Mouse (Mus musculus) retina, postnatal 7 days (tissue): ENCODE results near the gene Olfr846.

Experiments used
- DNase-seq: peaks from one replicate; pipeline ENCODE4 v3.0.0-alpha.2; 2012; ENCODE audit warnings: low read depth, low spot score

Olfr846 gene

DNA sequence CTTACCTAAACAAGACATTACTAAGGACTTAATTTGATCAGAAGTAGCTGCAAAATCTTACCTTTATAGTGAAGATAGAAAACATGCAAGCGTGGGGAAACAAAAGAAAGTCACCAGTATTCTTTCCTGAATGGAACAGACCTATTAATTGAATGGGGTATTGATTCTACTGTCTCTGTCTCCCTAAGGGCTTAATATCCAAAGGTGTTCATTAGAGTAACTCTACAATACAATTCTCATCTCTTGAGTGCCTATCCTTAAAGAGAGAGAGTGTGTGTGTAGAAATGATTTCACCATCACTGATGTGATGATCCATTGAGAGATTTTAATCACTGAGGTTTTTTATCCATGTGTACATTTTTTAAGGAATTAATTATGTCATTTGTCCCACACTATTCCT is at the start of gene Olfr846:
Gene Olfr846, minus strand, starts transcription at position 101 of the 400 bp plus-strand sequence.
- no peak for DNase-seq

DNA sequence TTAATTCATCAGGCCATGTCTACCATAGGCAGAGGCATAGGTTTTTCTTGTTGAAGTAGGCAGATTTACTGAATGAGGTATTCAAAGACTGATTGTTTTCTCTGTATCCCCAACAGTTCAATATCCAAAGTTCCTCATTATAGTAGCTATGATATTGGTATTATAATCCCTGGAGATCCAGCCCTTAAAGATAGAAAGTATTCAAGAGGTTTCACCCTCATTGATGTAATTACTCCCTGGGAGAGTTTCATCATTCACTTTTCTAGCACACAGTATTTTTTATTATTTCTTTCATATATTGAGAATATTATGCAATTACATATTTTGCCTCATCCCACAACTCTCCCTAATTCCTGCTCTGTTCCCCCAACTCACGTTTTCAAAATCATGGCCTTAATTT is 14.8 kb upstream of the Olfr846 start, which contains the start of gene Olfr847:
Gene Olfr847, minus strand, starts transcription at position 101 of the 400 bp plus-strand sequence.
- no peak for DNase-seq

DNA sequence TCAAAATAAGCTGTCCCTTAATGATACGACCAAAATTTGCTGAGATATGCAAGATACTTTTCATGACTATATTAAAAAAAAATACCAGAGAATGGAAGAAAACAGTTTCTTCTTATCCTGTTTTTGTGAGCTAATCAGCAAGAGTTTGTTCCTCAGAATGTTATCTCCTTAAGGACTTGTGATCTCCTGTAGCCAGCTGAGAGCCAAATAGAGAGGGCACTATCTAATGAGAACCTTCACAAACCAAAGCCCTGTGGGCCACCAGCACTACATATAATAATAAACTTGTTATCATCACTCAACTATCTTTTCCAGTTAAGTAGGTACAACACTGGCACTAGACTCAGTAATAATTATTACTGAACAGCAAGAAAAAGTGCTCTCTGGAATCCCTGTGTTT is 27.6 kb downstream of the Olfr846 start, which contains the start of gene Olfr845:
Gene Olfr845, plus strand, starts transcription at position 301 of the 400 bp plus-strand sequence.
- DNase-seq: no peak

DNA sequence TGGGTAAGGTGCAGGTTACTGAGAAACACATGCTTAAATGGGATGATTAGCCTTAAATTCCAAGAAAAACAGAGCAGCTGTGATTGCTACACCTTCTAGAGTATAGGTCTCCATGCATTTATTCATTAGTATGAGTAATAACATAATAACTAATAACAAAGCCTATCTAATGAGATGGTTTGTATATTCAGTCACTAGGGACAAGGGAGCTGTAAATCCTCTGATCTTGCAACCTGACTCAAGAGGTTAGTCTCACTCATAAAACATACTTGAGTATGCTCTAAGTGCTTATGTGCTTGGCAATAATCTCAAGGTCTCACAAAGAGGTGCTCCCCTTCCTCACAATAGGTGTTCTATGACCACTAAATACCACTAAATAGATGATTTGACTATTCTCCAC is 47.8 kb downstream of the Olfr846 start, which contains the start of gene Olfr844:
Gene Olfr844, plus strand, starts transcription at position 301 of the 400 bp plus-strand sequence.
- DNase-seq: no peak
